Mouse (Mus musculus): Measurements from ENCODE around the gene Rnf225.

- no peak for TF ChIP-seq POLR2A (IDR thresholded peaks at IDR 0.05; ENCODE audit: borderline replicate concordance, insufficient read depth, low read length)
- TF ChIP-seq CTCF (IDR thresholded peaks at IDR 0.05; ENCODE audit: borderline replicate concordance, insufficient read depth, low read depth, low read length): no peak
Measured at GRCm38 (mm10) chr7:12957511-12957910, 30.3 kb downstream of the Rnf225 start.
